Mouse (Mus musculus) left cerebral cortex, adult 6 months (tissue): ENCODE results near the gene Asb4. TPM values are rescaled to one million over a fixed set of nuclear protein-coding genes. Genes with fewer than 3 reads are reported as not detected.

Source experiments
- long read RNA-seq, 2 experiments: library from polyadenylated mRNA; unstranded; transcript quantifications; one replicate each; pipeline ENCODE4 v2.0.0; 2019 to 2020
- polyA plus RNA-seq: library from polyadenylated mRNA; unstranded; fragments of <200 nt; fragmentation: Nextera tagmentation; gene quantifications from 2 replicates; pipeline ENCODE4 v1.2.3, GENCODE M21; 2021

The Asb4 gene
- polyA plus RNA-seq = 0.27 and 0.53 TPM in 2 replicates
- long read RNA-seq, experiment 1, partial matches to known transcripts = 3 of 3 reads
- long read RNA-seq, experiment 1, other reads (novel, unspliced or antisense) = 0 of 3 reads
- long read RNA-seq, experiment 2 = 0 reads

GRCm38 (mm10) chr6:5383336-5384177 lies at the start of gene Asb4:
Gene Asb4 (plus strand): TSS chr6:5383386.

Other genes with a start within 250 kb of the Asb4 start
- gene Pon1, start 189.4 kb upstream of the Asb4 start, polyA plus RNA-seq = not detected in 2 replicates
- 2.7 and 2.8 TPM in 2 replicates for gene Pon3, start 127.1 kb upstream of the Asb4 start, polyA plus RNA-seq
- 57.2 and 68.2 TPM in 2 replicates for gene Pon2, start 84.9 kb upstream of the Asb4 start, polyA plus RNA-seq
- 4.5 TPM in 2 replicates for gene Pdk4, start 112.9 kb downstream of the Asb4 start, polyA plus RNA-seq